Mouse (Mus musculus): ENCODE data around the gene Plpp3. TPM values are rescaled to one million over a fixed set of nuclear protein-coding genes. Genes with fewer than 3 reads are reported as not detected.

Gene Plpp3
- polyA plus RNA-seq, 1 experiment from 2014 or later = 107 TPM

GRCm38 (mm10) chr4:105248161-105248560 lies 91.0 kb downstream of the Plpp3 start:
- H3K27me3 ChIP-seq (replicated peaks; ENCODE audit: control insufficient read depth, insufficient read depth, low read length) = no peaks in the 10 kb centered on the region
- 43% methylated on average over 1 of the region's 1 CpGs for WGBS
- H3K9me3 ChIP-seq (ENCODE audit: control insufficient read depth, low read length) = no peaks in the 10 kb centered on the region
- peaks cover 9% of the 10 kb centered on the region for H3K4me1 ChIP-seq (ENCODE audit: control insufficient read depth, insufficient read depth, low read length)
- no peak overlapping the region for H3K9ac ChIP-seq (ENCODE audit: low read depth, low read length)
- no peak overlapping the region for H3K4me2 ChIP-seq (ENCODE audit: low read depth, low read length)
- no peak overlapping the region for H3K4me3 ChIP-seq (ENCODE audit: low read depth, low read length)
- no peak overlapping the region for H3K27ac ChIP-seq (replicated peaks; ENCODE audit: low read depth, low read length)
- ATAC-seq (ENCODE audit: low read depth) = no peak
- DNase-seq (ENCODE audit: low spot score) = no peak
- H3K36me3 ChIP-seq (ENCODE audit: control insufficient read depth, insufficient read depth, low read length) = no peaks in the 10 kb centered on the region

DNA sequence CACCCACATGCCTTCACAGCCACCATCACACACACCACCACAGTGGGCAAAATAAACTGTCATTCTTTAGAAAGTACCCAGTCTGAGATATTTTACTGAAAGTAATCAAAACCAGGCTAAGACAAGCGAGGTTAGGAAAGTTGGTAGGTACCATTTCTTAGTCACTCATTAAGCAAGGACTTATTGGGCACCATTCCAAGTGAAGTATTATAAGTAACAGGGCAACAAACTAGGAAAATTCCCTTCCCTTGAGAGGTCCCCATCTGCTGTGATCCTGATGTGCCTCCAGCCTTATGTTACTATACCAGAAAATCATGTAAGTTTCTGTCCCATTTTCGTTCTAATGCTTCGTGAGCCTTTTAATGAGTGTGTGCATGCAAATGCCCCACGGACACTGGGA lies 92.1 kb downstream of the Plpp3 start:
- 69% methylated on average over 4 of the region's 4 CpGs for WGBS
- H3K9me3 ChIP-seq (ENCODE audit: control insufficient read depth, low read length) = no peaks in the 10 kb centered on the region
- no peaks in the 10 kb centered on the region for H3K36me3 ChIP-seq (ENCODE audit: control insufficient read depth, insufficient read depth, low read length)

DNA sequence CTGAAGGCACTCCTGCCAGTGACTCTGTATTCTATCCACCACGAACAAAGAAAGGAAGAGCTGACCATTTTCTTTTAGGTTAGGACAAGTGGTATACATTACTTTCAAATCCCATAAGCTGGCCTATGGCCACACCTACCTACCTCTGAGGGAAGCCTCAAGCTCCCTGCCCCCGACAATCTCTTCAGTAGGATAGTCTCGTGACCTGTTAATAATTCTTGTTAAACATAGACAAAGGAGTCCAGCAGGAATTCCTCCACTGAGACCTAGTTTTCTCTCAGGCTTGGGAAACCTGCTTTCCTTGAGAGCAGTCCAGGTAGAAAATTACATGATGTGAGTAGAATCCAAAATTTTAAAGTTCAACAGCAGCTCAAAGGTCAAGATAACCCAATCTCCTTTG lies 93.8 kb downstream of the Plpp3 start:
- H3K4me1 ChIP-seq (ENCODE audit: control insufficient read depth, insufficient read depth, low read length) = no peaks in the 10 kb centered on the region; the same call in 1 of the 2 replicates
- no peak overlapping the region for H3K9ac ChIP-seq (ENCODE audit: low read depth, low read length)
- ATAC-seq (ENCODE audit: low read depth) (no peak), DNase-seq (ENCODE audit: low spot score) (no peak)
- no peak overlapping the region for H3K4me2 ChIP-seq (ENCODE audit: low read depth, low read length)
- no peaks in the 10 kb centered on the region for H3K9me3 ChIP-seq (ENCODE audit: control insufficient read depth, low read length)
- WGBS = 78% methylated on average over 3 of the region's 3 CpGs
- no peak overlapping the region for H3K27ac ChIP-seq (replicated peaks; ENCODE audit: low read depth, low read length)
- no peaks in the 10 kb centered on the region for H3K36me3 ChIP-seq (ENCODE audit: control insufficient read depth, insufficient read depth, low read length)
- no peaks in the 10 kb centered on the region for H3K27me3 ChIP-seq (replicated peaks; ENCODE audit: control insufficient read depth, insufficient read depth, low read length)
- no peak overlapping the region for H3K4me3 ChIP-seq (ENCODE audit: low read depth, low read length)

More for the DNA sequence above, 92.1 kb downstream of the Plpp3 start:
- Histone ChIP-seq H3K27me3 (replicated peaks; ENCODE audit: control insufficient read depth, insufficient read depth, low read length) (no peaks in the 10 kb centered on the region), H3K4me1 (ENCODE audit: control insufficient read depth, insufficient read depth, low read length) (peaks cover 9% of the 10 kb centered on the region), H3K4me3 (ENCODE audit: low read depth, low read length) (no peak overlapping the region), H3K9ac (ENCODE audit: low read depth, low read length) (no peak overlapping the region), H3K27ac (replicated peaks; ENCODE audit: low read depth, low read length) (no peak overlapping the region), H3K4me2 (ENCODE audit: low read depth, low read length) (no peak overlapping the region)
- ATAC-seq (ENCODE audit: low read depth) (no peak), DNase-seq (ENCODE audit: low spot score) (no peak)

- H3K4me3 ChIP-seq (ENCODE audit: low read depth, low read length) = no peak overlapping the region
- no peak overlapping the region for H3K4me2 ChIP-seq (ENCODE audit: low read depth, low read length)
- no peak overlapping the region for H3K9ac ChIP-seq (ENCODE audit: low read depth, low read length)
- H3K27ac ChIP-seq (replicated peaks; ENCODE audit: low read depth, low read length) = no peak overlapping the region
- H3K36me3 ChIP-seq (ENCODE audit: control insufficient read depth, insufficient read depth, low read length) = no peaks in the 10 kb centered on the region
- WGBS = 50% methylated on average over 3 of the region's 3 CpGs
- no peaks in the 10 kb centered on the region for H3K4me1 ChIP-seq (ENCODE audit: control insufficient read depth, insufficient read depth, low read length)
- ATAC-seq (ENCODE audit: low read depth) = no peak
- no peaks in the 10 kb centered on the region for H3K9me3 ChIP-seq (ENCODE audit: control insufficient read depth, low read length)
- no peaks in the 10 kb centered on the region for H3K27me3 ChIP-seq (replicated peaks; ENCODE audit: control insufficient read depth, insufficient read depth, low read length)
- DNase-seq (ENCODE audit: low spot score) = no peak
Measured at GRCm38 (mm10) chr4:105252044-105252443, 94.9 kb downstream of the Plpp3 start.

GRCm38 (mm10) chr4:105252571-105253200 lies 95.5 kb downstream of the Plpp3 start:
- no peak overlapping the region for H3K4me3 ChIP-seq (ENCODE audit: low read depth, low read length)
- H3K9me3 ChIP-seq (ENCODE audit: control insufficient read depth, low read length) = no peaks in the 10 kb centered on the region
- DNase-seq (ENCODE audit: low spot score) (no peak), ATAC-seq (ENCODE audit: low read depth) (no peak)
- H3K4me1 ChIP-seq (ENCODE audit: control insufficient read depth, insufficient read depth, low read length) = no peaks in the 10 kb centered on the region
- H3K27ac ChIP-seq (replicated peaks; ENCODE audit: low read depth, low read length) = no peak overlapping the region
- no peak overlapping the region for H3K9ac ChIP-seq (ENCODE audit: low read depth, low read length)
- H3K36me3 ChIP-seq (ENCODE audit: control insufficient read depth, insufficient read depth, low read length) = no peaks in the 10 kb centered on the region
- no peak overlapping the region for H3K4me2 ChIP-seq (ENCODE audit: low read depth, low read length)
- WGBS = 69% methylated on average over 5 of the region's 5 CpGs
- no peaks in the 10 kb centered on the region for H3K27me3 ChIP-seq (replicated peaks; ENCODE audit: control insufficient read depth, insufficient read depth, low read length)

DNA sequence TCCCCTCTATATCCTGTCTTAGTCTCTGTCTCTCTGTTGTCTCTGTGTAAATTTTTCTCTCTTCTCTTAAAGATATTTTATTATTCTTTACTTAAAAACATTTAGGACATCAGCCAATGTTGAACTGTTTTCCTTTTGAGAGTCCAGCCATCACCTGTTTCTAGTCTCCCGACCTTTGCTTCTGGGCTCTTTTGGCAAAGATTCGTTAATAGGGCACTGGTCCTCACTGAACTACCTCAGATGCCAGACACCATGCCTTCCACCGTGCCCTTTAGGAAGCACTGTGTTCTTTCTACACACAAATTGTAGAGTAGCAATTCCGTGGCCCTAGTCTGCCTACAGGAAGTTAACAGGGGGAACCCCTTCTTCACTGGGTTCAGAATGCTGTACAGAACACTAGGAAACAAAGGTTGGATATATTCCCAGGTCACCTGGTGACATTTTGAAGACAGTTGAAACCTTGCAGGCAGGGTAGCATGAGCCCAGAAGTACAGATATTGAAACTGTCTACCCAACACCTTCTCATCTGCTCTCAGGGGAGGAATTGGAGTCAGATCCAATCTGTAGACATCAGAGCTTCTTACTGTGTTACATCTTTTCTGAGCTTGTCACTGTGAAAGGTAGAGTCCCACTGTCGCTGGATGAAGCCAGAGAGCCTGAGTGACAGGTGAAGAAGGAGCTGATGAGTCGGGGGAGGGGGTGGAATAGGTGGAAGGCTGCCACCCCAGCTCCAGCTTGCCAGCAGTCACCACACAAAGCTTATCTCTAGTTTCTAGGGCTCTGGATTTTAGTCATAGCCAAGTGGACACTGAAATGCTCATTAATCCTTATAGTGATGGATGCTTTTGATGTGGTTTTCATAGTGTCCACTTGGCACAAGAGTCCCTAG lies 96.5 kb downstream of the Plpp3 start:
- Histone ChIP-seq H3K4me3 (ENCODE audit: low read depth, low read length) (no peak overlapping the region), H3K4me1 (ENCODE audit: control insufficient read depth, insufficient read depth, low read length) (no peaks in the 10 kb centered on the region), H3K4me2 (ENCODE audit: low read depth, low read length) (no peak overlapping the region), H3K27ac (replicated peaks; ENCODE audit: low read depth, low read length) (no peak overlapping the region), H3K36me3 (ENCODE audit: control insufficient read depth, insufficient read depth, low read length) (no peaks in the 10 kb centered on the region), H3K9ac (ENCODE audit: low read depth, low read length) (no peak overlapping the region), H3K9me3 (ENCODE audit: control insufficient read depth, low read length) (no peaks in the 10 kb centered on the region), H3K27me3 (replicated peaks; ENCODE audit: control insufficient read depth, insufficient read depth, low read length) (no peaks in the 10 kb centered on the region)
- WGBS = 69% methylated on average over 6 of the region's 6 CpGs
- no peak for ATAC-seq (ENCODE audit: low read depth)
- DNase-seq (ENCODE audit: low spot score) = no peak

- Histone ChIP-seq H3K9ac (ENCODE audit: low read depth, low read length) (no peak overlapping the region), H3K4me1 (ENCODE audit: control insufficient read depth, insufficient read depth, low read length) (no peaks in the 10 kb centered on the region), H3K36me3 (ENCODE audit: control insufficient read depth, insufficient read depth, low read length) (no peaks in the 10 kb centered on the region), H3K4me2 (ENCODE audit: low read depth, low read length) (no peak overlapping the region), H3K4me3 (ENCODE audit: low read depth, low read length) (no peak overlapping the region), H3K9me3 (ENCODE audit: control insufficient read depth, low read length) (no peaks in the 10 kb centered on the region), H3K27ac (replicated peaks; ENCODE audit: low read depth, low read length) (no peak overlapping the region), H3K27me3 (replicated peaks; ENCODE audit: control insufficient read depth, insufficient read depth, low read length) (no peaks in the 10 kb centered on the region)
- WGBS = 87% methylated on average over 4 of the region's 4 CpGs
- DNase-seq (ENCODE audit: low spot score) (no peak), ATAC-seq (ENCODE audit: low read depth) (no peak)
Measured at GRCm38 (mm10) chr4:105254365-105254764, 97.2 kb downstream of the Plpp3 start.

GRCm38 (mm10) chr4:105255185-105255584 lies 98.0 kb downstream of the Plpp3 start:
- ATAC-seq (ENCODE audit: low read depth) = no peak
- WGBS = 87% methylated on average over 3 of the region's 3 CpGs
- no peak overlapping the region for H3K9ac ChIP-seq (ENCODE audit: low read depth, low read length)

More at GRCm38 (mm10) chr4:105255185-105255584, 98.0 kb downstream of the Plpp3 start:
- Histone ChIP-seq H3K36me3 (ENCODE audit: control insufficient read depth, insufficient read depth, low read length) (no peaks in the 10 kb centered on the region), H3K27ac (replicated peaks; ENCODE audit: low read depth, low read length) (no peak overlapping the region), H3K4me2 (ENCODE audit: low read depth, low read length) (no peak overlapping the region), H3K4me1 (ENCODE audit: control insufficient read depth, insufficient read depth, low read length) (peaks cover 3% of the 10 kb centered on the region; the same call in 1 of the 2 replicates), H3K9me3 (ENCODE audit: control insufficient read depth, low read length) (no peaks in the 10 kb centered on the region), H3K27me3 (replicated peaks; ENCODE audit: control insufficient read depth, insufficient read depth, low read length) (no peaks in the 10 kb centered on the region), H3K4me3 (ENCODE audit: low read depth, low read length) (no peak overlapping the region)
- no peak for DNase-seq (ENCODE audit: low spot score)

All from embryonic facial prominence, embryonic 14.5 days (tissue).